Mouse (Mus musculus) right cerebral cortex, postnatal 10 days (tissue): ENCODE measurements at regions not wholly inside any gene's neighbourhood (a gene's known extent, or its start where the extent isn't known, plus 50 kb on each side); places are given as distances from the start of the nearest gene placed in this dataset.

ENCODE experiments used
- DNase-seq, 2 experiments: peaks; one replicate each; pipeline ENCODE4 v3.0.0; 2021; ENCODE audit warnings: low spot score in 2 of 2

GRCm38 (mm10) chr7:71043128-71043527, 308.2 kb downstream of the Gm10295 start:
- DNase-seq, result no peak

GRCm38 (mm10) chr7:71041388-71041787, 309.9 kb downstream of the Gm10295 start:
- no peak for DNase-seq

- no peak for DNase-seq
Observed at GRCm38 (mm10) chr7:71040846-71041245, 310.4 kb downstream of the Gm10295 start.

DNA sequence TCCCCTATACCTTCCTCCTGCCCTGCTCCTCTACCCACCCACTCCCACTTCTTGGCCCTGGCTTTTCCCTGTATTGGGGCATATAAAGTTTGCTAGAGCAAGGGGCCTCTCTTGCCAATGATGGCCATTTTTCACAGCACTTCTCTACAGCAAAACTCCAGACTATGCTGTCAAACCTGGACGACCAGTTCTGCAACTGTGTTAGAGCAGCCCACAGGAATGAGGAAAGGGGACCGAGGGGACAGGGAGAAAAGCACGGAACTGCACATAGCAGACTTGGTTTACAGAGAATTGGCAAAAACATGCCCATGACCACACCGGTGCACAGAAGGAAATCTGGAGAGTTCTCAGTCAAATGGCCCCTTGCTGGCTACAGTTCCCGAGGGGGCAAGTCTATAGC, 312.7 kb downstream of the Gm10295 start:
- DNase-seq, result no peak

DNA sequence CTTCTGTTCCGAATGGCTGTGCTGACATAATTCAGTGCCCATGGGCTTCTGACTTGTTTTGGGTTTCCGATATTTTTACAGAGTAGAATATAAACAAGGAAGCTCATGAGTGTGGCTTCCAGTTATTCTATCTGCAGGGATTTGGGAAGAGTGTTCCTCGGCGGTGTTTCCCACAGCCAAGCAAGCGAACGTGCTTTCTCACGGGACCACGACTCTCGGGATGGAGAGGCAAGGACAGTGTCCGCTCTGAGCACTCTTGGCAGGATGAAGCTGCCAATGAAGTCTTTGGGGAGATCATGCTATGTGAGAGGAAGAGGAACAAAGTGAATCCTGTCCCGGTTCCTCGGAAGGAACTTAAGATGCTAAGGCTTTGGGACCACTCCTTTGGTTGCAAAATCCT, 318.2 kb downstream of the Gm10295 start:
- no peak for DNase-seq

- DNase-seq, result no peak
Observed at GRCm38 (mm10) chr7:71023946-71024610, 327.2 kb downstream of the Gm10295 start.

DNA sequence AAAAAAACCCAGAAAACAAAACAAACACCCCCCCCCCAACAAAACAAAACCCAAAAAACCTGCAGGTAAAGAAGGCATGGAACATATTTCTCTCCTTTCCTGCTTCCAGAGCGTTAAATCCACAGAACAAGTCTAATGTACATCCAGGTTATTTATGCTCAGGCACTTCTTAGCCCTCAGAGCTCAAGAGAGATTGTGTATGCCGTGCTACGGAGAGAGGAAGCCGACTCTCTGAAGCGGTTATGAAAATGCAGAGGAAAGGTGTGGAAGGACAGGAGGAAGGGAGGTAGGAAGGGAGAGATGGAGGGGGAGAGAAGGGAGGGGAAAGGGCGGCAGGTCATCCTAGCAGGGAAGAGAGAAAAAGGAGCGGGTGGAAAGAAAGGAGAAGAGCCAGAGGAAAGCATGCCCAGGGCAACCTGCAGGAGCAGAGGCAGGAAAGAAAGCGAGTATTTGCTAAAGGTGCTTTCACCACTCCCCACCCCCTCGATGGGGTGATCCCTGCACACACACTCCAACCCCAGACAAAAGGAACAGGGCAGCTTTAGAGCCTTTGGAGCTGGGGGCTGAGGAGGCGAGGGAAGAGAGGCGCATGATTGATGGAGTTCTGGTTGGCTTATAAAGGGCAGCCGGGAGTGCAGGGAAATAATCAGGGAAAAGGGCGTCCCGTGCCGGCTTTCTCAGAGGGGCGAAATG, 327.9 kb downstream of the Gm10295 start:
- DNase-seq, result no peak
